Mouse (Mus musculus) cortical plate, adult 2 months (tissue): ENCODE measurements around the gene Daw1.

Source experiments
- CTCF ChIP-seq: fragments of 200-500 bp; IDR thresholded peaks from 2 replicates; pipeline ENCODE4 v1.5.1; 2011; ENCODE audit warnings: mild to moderate bottlenecking, control low read depth, low read length; ENCODE audit not compliant: insufficient read depth; ENCODE audit errors: extremely low read depth
- POLR2A ChIP-seq: fragments of 200-500 bp; IDR thresholded peaks from 2 replicates; pipeline ENCODE4 v1.6.1; 2011; ENCODE audit warnings: mild to moderate bottlenecking, low read length, control low read depth; ENCODE audit not compliant: insufficient read depth; ENCODE audit errors: extremely low read depth

DNA sequence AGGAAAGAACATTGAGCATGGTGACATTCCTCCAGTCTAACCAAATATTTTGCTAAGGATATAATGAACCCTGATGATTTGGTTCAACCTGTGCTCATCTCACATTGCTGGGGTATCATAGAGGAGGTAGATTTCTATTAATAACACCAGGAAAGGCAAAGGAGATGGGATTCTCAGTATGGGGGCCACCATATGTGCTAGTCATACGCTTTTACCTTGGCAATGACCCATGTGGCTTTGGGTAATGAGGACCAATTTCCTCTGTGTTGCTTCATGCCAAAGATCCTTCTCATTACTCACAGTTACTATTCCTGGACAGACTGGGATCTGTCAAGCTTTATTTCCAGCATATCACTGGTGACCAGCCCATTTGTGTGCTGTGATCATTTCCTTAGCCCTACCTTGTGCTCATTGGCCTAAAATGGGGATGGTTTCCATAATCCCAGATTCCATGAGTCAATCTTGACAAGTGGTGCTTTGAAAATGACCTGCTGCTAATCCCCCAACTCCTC is 88.7 kb downstream of the Daw1 start:
- TF ChIP-seq CTCF: no peak
- TF ChIP-seq POLR2A: no peak
